Mouse (Mus musculus) erythroid progenitor cell, adult 5-6 weeks (primary cell): ENCODE measurements around the gene Obsl1. TPM values are rescaled to one million over a fixed set of nuclear protein-coding genes. Genes with fewer than 3 reads are reported as not detected.

Experiments used
- ATAC-seq: replicated peaks from 2 replicates; pipeline ENCODE4 v1.8.0; 2016; ENCODE audit warnings: moderate number of reproducible peaks, mild to moderate bottlenecking, moderate TSS enrichment, inconsistent platforms; ENCODE audit not compliant: poor library complexity, low FRiP score, severe bottlenecking
- total RNA-seq, 2 experiments: library from RNA; stranded (forward) in 1 of 2; stranded (reverse) in 1 of 2; fragments of 150-400 nt in 1 of 2; fragments of 186-747, 209-891 nt in 1 of 2; gene quantifications; 2 replicates each; pipeline versions ENCODE4 v1.2.3 to v1.2.4; 2015 to 2017; ENCODE audit warnings: low replicate concordance in 2 of 2

Obsl1 gene
- total RNA-seq, 2 experiments from 2014 or later, result not detected

DNA sequence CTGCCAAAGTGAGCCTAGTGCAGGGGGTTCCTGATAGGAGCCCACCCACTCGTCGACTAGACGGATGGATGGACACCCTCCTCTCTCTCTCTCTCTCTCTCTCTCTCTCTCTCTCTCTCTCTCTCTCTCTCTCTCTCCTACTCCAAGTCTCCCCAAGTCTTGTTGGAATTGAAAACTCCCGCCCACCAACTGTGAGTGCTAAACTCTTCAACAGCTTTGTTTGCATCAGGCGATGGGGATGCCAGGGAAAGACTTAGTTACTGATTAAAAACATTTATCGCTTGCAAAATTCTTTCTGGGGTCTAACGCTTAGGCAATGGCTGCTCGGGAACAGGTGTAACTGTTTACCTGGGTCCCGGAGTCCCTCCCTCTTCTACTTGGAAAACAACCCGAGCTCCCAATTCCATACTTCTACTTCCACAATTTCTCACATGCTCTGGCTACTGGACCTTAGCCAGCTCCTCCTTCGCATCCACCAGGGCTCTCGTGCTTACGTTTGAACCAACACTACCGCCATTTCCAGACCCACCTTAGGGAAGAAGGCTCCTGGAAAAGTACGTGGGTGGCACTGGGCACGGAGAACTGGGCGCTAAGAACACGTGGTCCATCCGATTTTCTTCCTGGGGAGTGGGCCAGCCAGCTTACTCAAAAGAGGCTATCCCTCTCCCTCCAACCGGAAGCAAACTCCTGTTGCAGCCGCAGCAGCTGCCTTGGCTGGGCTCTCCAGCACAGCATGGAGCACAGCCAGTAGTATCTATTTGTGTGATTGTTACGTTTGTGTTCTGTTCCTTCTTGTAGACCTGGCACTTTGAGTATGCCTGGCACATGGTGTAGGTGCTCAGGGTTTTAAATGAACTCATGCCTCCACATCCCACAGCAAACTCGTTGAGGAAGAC, 47.2 kb downstream of the Obsl1 start:
- ATAC-seq, result no peak

DNA sequence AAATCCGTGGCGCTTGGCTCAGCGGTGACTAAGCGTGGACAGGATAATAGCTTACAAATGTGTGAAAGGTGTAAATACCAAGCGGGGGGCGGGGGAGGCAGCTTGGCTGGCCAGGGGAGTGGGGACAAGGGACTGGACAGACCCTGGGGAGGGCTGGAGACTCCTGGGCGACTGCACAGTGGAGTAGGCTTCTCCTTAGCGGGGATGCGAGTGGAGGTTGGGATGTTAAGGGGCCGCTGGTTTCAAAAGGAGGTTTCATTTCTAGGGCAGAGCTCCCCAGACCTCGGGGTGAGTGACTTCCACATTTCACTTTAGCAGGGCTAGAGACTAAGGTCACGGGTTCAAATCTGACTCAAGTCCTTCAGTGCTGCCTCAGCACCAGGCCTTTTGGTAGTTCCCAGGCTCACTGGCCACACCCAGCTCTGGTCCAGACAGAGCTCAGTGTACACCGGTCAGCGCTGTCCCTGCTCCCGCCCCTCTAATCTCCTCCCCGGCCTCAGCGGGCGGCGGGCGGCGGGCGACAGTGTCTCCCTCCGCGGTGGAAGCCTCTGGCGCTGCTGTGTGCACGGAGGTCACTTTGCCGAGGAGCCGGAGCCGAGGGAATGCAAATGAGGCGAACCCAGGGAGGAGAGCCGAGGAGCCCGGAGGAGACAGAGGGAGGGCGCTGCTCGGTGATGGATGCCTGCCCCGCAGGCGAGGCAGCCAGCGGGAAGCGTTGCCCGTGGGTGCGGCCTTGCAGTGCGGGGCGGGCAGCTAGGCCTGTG, 48.0 kb downstream of the Obsl1 start:
- ATAC-seq, result no peak

DNA sequence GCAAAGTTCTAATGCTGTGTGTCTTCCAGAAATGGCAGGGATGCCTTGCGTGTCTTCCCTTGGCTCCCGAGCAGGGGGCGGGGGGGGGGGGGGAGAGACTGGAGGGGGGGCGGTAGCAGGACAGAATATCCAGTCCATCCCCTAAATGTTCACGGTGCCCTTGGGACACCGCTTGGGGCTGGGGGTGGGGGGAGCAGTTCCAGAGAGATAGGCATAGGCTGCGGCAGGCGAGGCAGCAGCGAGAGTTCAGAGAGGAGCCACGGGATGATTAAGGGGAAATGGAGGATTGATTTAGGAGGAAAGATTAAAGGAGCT, 48.6 kb downstream of the Obsl1 start:
- no peak for ATAC-seq

DNA sequence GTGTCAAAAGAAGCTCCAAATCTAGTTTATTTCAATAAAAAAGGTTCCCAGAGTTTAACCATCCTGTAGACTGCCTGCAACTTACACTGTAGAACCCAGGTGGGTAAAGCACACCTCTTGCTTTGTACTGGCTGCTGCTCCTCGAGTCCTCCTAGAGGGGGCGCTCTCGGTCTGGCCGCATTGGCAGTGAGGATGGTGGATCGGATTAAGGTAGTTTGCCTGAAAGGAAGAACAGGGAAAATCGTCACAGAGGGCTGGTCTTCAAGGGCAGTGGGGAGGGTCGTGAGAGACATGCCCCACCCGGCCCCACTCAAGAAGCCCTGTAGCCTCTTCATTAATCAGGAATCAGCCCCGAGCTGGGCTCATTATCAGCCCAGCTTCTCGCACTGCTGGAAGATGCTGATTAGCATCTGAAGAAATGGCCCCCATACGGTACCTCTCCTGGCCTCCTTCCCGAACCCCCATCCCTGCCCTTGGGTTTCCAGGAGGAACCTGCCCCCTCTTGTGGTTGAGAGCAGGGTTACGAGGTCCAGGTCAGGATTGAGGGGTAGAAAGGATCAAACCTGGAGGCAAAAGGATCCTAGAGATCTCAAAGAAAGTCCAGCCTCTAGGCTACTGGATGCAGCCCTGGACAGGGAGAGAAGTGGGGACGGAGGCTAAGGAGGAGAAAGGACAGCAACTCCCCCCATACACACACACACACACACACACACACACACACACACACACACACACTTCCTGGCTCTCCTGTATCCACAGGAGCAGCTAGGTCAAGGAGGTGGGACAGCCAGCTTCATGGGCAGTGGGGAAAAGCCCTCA, 49.3 kb downstream of the Obsl1 start:
- no peak for ATAC-seq

DNA sequence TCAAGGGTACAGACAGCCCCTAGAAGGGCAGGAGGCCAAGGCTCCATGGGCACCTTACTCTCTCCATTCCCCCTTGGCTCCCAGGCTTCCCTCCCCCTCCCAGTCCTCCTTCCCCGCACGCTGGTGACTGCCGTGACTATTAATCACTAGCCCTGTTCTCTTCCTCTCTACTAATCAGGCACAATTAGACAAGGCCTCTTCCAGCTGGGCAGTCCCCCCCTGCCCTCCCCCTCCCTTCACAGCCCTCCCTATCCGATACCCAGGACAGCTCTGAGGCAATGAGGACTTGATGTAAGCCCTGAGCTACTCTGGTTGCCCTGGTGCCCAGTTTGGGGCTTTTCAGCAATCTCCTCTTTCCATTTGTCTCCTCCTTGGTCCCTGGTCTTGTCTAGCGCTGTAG, 50.3 kb downstream of the Obsl1 start:
- ATAC-seq, result no peak

DNA sequence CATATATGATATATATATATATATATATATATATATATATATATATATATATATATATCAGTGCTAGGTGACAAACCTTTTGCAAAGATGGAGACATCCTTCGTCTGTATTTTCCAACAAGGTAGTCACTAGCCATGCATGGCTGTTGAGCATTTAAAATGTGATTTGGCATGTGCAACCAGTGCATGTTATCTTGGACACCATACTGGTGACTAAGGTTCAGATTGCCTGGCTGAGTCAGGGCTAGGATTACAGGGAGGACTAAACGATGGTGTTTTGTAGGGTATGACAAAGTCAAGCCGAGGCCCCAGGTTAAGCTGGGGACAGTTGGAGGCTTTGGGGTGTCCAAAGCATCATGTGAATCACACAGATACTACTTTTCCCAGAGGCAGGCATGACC, 50.8 kb downstream of the Obsl1 start:
- ATAC-seq, result no peak

DNA sequence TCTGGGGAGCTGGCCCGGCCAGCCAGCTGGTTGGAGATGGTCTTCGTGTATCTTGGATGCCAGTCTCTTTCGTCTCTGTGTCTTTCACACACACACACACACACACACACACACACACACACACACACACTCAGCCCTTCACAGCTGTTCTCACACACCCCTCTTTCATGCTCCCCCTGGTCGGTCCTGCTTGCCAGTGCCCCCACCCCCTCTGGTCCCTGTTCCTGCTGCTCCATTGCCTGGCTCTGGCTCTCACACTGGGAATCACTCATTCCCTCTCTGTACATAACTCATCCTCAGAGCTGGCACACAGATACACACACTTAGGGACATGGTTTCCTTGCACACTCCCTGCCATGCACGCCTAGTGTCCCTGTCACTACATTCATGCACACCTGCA, 54.4 kb downstream of the Obsl1 start:
- no peak for ATAC-seq

DNA sequence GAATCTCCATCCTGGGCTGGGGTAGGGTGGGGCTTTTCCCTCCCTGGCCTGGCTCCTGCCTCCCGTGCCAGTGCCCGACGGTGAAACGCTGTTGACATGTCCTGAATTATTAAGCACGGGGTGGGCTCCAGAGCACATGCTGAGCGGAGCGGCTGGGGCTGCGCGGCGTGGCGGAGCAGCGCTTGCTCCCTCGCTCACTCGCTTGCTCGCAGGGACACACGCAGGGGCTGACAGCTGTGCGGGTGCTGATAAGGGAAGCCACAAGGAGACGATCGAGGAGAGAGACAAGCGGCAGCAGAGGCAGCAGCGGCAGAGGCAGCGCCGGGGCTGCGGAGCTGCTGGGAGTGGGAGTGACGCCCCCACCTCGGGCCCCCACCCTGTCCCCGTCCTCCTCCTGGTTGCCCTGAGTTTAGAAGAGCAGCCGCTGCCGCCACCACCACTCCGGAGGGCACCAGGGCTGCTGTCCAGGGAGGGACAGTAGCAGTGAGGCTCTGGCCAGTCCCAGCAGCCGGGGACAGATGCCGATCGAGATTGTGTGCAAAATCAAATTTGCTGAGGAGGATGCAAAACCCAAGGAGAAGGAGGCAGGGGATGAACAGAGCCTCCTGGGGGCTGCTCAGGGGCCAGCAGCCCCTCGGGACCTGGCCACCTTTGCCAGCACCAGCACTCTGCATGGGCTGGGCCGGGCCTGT, 55.8 kb downstream of the Obsl1 start, which contains the start of gene Asic4:
Asic4 (plus strand) TSS at position 123 of the 692 bp plus-strand sequence.
- ATAC-seq, result no peak; the same call in 1 of the 2 replicates

DNA sequence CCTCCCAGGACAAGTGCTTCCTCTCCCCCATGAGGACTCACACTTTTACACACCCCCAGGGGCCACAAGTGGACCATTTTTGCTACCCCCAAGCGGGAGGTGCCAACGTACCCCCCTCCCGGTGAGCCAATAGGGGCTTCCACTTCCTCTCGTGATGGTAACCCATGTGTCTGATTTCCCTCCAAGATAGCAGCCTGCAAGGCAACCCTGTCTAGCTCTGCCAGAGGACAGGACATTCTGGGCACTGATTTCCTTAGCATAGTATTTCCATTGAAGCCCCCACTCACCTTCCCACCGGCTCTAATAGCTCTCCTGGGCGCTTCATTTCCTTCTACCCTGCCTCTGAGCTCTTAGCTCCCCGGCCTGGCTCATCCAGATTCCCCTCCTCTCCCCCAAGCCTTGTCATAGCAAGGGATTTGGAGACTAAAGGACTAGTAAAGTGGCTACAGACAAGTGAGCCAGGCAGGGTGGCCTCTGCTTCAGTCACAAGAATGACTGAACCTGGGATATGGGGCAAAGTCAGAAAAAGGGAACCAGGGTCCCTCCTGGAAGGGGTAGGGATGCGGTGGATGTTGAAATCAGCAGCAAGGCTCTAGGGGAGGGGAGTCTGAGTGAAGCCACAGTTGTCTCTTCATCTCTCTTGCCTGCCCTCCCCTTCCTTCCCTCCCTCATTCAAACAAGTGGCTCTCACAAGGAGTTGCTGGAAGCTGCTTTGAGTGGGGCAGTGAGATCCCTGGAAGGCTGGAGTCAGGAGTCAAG, 56.7 kb downstream of the Obsl1 start:
- ATAC-seq, result no peak

DNA sequence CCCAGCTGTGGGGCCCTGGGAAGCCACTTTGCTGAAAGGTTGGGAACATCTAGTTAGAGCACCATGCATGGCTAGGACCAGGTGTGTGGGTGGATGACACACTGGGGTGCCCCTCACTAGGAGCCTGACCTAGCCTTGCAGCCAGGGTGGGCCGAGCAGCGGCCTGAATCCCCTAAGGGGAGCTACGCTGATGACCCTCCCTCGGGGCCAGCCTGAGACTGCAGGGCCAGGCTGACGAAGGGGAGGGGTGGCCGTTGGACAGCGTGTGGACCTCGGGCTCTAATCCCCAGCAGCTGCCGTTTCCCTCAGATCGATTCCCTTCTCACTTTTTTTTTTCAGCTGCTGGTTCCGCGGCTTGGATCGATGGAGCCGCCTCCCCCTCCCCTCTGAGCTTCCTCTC, 57.3 kb downstream of the Obsl1 start:
- no peak for ATAC-seq

DNA sequence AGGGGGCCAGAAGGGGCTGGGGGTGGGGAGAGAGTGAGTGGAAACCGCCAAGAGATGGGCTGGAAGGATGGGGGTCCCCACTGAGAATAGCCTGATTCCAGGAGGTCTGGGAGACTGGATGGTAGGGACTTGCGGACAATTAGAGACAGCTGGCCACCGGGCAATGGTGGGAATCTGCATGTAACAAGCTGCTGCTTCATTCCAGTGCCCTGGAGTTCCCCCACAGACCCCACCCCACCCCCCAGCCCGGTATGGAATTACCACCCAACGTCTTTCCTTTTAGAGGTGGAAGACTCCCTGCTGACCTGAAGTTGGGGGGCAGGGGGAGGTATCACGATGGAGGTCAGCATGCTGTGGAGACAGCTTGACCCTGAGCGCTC, 58.2 kb downstream of the Obsl1 start:
- no peak for ATAC-seq

DNA sequence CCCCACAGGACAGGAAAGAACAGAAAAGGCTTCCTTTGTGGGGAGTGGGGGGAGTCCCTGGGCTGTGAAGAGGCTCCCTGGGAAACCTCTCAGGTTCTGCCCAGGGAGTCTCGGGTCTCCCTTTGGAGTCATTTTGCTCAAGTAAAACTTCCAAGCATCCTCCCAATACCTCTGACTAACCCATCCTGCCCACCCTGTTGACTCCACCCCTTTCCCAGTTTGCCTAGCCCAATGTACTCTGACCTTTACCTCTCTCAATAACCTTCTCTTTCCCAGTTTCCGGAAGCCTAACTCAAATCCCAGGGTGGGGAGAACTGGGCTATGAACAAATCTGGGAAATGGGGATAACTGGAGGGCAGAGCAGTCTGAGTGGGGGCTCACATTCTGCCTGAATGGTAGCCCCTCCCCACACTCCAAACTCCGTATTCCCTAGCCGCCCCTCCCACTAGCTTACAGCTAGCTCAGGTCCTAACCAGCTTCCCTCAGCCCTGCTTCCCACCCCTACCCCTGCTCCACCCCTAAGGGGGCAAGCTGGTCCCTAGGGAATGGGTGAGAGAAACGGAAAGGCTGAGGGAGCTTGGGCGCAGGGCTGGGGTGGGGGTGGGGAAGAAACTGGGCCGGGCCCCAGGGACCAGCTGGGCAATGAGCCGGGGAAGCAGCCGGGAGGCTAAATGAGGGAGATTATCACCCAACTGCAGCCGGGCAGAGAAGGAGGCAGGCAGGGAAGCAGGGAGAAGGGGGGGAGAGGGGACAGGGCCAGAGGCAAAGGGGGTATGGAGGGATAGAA, 58.8 kb downstream of the Obsl1 start:
- ATAC-seq, result no peak

DNA sequence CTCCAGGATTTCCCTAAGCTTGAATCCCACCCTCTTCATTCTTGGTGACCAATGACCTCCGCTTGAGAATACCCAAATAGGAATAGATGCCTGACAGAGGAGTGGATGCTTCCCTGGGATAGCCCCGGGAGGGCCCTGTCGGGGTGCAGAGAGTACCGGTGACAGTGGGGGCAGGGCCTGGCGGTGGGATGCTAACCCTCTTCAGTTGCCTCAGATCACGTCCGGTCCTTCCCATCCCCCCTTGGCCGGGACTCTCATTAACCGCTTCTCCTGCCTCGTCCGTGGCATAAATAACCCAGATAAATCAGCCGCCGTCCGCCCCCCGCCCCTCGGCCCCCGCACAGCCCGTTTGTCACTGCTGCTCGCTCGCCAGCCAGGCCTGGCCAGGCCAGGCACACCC, 59.6 kb downstream of the Obsl1 start:
- no peak for ATAC-seq

DNA sequence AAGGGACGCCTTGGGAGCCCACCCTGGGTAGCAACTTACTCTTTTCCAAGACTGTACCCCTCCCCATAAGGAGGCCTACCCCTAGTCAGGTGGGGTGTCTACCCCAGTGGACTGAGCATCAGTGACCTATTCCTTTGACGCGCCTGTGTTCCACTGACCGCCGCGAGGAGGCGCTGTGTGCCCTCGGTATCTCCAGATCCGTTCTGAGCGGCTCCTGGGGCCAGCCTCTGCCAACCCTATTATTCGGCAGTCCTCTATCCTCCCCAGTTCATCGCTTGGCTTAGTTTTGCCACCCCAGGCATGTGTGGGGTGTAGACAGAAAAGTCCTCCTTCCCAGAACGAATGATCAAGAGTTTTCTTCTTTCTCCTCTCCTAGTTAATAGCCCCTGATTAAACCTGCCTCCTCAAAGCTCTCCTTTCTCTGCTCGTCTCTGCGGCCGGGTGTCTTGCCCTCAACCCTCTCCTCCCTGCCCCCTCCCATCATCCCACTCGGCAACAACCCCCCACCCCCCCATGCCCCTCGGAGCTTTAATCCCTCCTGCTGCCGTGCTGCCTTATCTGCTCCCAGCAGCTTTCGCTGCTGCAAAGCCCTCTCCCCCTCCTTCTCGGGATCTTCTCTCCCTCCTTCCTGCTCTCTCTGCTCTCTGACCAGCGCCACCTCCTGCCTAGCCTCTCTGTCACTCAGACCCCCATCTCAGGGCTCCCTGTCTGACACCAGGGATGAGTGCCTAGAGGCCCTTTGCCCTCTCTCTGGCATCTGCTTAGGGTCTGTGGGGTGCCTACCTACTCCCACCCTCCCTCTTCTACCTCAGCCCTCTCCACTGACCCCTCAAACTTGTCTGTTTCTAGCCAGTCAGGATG, 60.3 kb downstream of the Obsl1 start:
- ATAC-seq, result peak; percentile 56; the same call in 1 of the 2 replicates

DNA sequence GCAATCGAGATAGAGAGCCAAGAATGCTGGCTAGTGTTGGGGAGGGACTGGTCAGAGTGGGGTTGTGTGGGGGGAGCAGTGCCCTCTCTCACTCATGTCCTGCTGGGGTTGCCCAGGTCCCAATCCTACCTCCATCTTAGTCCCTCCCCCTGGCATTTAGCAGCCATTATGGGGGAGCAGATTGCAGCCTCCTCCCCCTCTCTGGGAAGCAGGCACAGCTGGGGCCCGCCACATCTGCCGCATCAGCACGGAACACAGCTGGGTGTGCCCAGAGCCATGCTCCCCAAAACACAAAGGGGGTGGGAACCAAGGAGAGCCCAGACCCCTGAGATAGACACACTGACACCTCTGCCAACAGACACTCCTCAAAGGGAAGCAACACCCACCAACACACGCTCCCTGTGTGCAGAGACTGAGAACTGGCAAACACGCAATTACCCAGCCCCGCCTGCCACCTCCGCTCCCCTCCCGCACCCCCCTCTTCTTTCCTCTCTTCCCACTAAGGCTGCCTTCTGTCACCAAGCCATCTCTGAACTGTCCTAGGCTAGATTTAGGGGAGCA, 61.0 kb downstream of the Obsl1 start:
- no peak for ATAC-seq

DNA sequence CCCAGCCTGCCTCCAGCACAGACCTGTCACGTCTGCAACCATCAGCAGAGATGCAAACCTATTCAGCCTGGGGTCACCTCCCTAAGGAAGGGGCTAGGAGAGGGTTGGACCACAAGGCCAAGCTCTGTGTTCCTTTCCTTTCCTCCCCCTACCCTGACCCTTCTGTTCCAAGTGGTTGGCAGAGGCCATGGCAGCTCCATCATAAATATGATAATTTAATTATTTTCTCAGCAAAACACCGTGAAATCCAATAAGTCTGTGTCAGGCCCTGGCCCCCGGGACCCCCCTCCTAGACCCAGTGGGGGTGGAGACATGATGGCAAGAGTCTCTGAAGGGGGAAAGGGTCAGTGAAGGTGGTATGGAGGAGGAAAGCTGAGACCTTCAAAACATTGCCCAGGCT, 62.0 kb downstream of the Obsl1 start:
- no peak for ATAC-seq
